Mouse (Mus musculus): ENCODE data around the gene Osbpl3. TPM values are rescaled to one million over a fixed set of nuclear protein-coding genes. Genes with fewer than 3 reads are reported as not detected.

Gene Osbpl3
- total RNA-seq, 2 experiments from 2014 or later, result 8.9 to 9.1 TPM

GRCm38 (mm10) chr6:50379136-50379535 is 76.9 kb downstream of the Osbpl3 start:
- ATAC-seq (replicated peaks; ENCODE audit: poor library complexity, severe bottlenecking), result no peak

- ATAC-seq (replicated peaks; ENCODE audit: poor library complexity, severe bottlenecking), result peak; percentile 65
Measured at GRCm38 (mm10) chr6:50377742-50378720, 78.0 kb downstream of the Osbpl3 start.

GRCm38 (mm10) chr6:50376684-50377083 is 79.3 kb downstream of the Osbpl3 start:
- ATAC-seq (replicated peaks; ENCODE audit: poor library complexity, severe bottlenecking), result no peak

GRCm38 (mm10) chr6:50372516-50373424 is 83.2 kb downstream of the Osbpl3 start:
- ATAC-seq (replicated peaks; ENCODE audit: poor library complexity, severe bottlenecking), result no peak

GRCm38 (mm10) chr6:50371501-50372086 is 84.4 kb downstream of the Osbpl3 start:
- no peak for ATAC-seq (replicated peaks; ENCODE audit: poor library complexity, severe bottlenecking)

GRCm38 (mm10) chr6:50368502-50369292 is 87.3 kb downstream of the Osbpl3 start:
- ATAC-seq (replicated peaks; ENCODE audit: poor library complexity, severe bottlenecking), result no peak

- ATAC-seq (replicated peaks; ENCODE audit: poor library complexity, severe bottlenecking), result no peak; the same call in 1 of the 2 replicates
Measured at GRCm38 (mm10) chr6:50367836-50368235, 88.2 kb downstream of the Osbpl3 start.

GRCm38 (mm10) chr6:50366724-50367123 is 89.3 kb downstream of the Osbpl3 start:
- no peak for ATAC-seq (replicated peaks; ENCODE audit: poor library complexity, severe bottlenecking)

- no peak for ATAC-seq (replicated peaks; ENCODE audit: poor library complexity, severe bottlenecking)
Measured at GRCm38 (mm10) chr6:50366319-50366718, 89.7 kb downstream of the Osbpl3 start.

- ATAC-seq (replicated peaks; ENCODE audit: poor library complexity, severe bottlenecking), result no peak
Measured at GRCm38 (mm10) chr6:50364364-50364763, 91.6 kb downstream of the Osbpl3 start.

GRCm38 (mm10) chr6:50363385-50363784 is 92.6 kb downstream of the Osbpl3 start:
- no peak for ATAC-seq (replicated peaks; ENCODE audit: poor library complexity, severe bottlenecking)

- ATAC-seq (replicated peaks; ENCODE audit: poor library complexity, severe bottlenecking), result no peak
Measured at GRCm38 (mm10) chr6:50362704-50363261, 93.2 kb downstream of the Osbpl3 start.

- ATAC-seq (replicated peaks; ENCODE audit: poor library complexity, severe bottlenecking), result no peak
Measured at GRCm38 (mm10) chr6:50362196-50362595, 93.8 kb downstream of the Osbpl3 start.

- ATAC-seq (replicated peaks; ENCODE audit: poor library complexity, severe bottlenecking), result no peak
Measured at GRCm38 (mm10) chr6:50358104-50358679, 97.8 kb downstream of the Osbpl3 start.

GRCm38 (mm10) chr6:50354688-50355660 is 101.0 kb downstream of the Osbpl3 start:
- no peak for ATAC-seq (replicated peaks; ENCODE audit: poor library complexity, severe bottlenecking)

- ATAC-seq (replicated peaks; ENCODE audit: poor library complexity, severe bottlenecking), result peak; percentile 95
Measured at GRCm38 (mm10) chr6:50352812-50353211, 103.2 kb downstream of the Osbpl3 start.

- ATAC-seq (replicated peaks; ENCODE audit: poor library complexity, severe bottlenecking), result no peak
Measured at GRCm38 (mm10) chr6:50350911-50351310, 105.1 kb downstream of the Osbpl3 start.

- no peak for ATAC-seq (replicated peaks; ENCODE audit: poor library complexity, severe bottlenecking)
Measured at GRCm38 (mm10) chr6:50348619-50349018, 107.4 kb downstream of the Osbpl3 start.

Measured in granulocyte monocyte progenitor cell, adult 5-6 weeks (primary cell).